Mouse (Mus musculus) heart, adult 2 months (tissue): Measurements from ENCODE around the gene Tnrc6a.

ENCODE experiments used
- CTCF ChIP-seq: fragments of 200-600 bp; IDR thresholded peaks from 2 replicates; pipeline ENCODE4 v1.8.1; 2022; ENCODE audit warnings: antibody characterized with exemption, mild to moderate bottlenecking, moderate library complexity
- POLR2A ChIP-seq: fragments of 200-500 bp; IDR thresholded peaks from 2 replicates; pipeline ENCODE4 v1.6.1; 2011; ENCODE audit warnings: mild to moderate bottlenecking, low read depth, low read length, control low read depth; ENCODE audit not compliant: insufficient read depth

GRCm38 (mm10) chr7:123088920-123089319, 34.8 kb upstream of the Tnrc6a start:
- TF ChIP-seq POLR2A (no peak), CTCF (no peak)
